In genomic region chr7:67461333-67462255, GRCm38 (mm10) we compare ENCODE assay signal across 9 mouse cellular contexts.
DNase-seq lines count a peak whose midpoint lies in the region; ATAC-seq lines count a peak whose summit lies in the region.
"Had no signal": no experiment of that assay in that cellular context is flagged by ENCODE, and none has a peak within 500 bp of the region (broad histone marks: within the 10 kb centered on the region; RNA-seq: fewer than 3 reads in every experiment).

No protein-coding gene starts in this region.

- peak; percentile 32; the same call in 1 of the 2 replicates for ATAC-seq in frontal cortex, adult (ENCODE audit: low TSS enrichment)
- peak; percentile 85 for ATAC-seq in lung, embryonic 15.5 days (ENCODE audit: borderline replicate concordance, extremely low read depth, low FRiP score, low TSS enrichment)
- no peak for ATAC-seq in midbrain, embryonic 11.5 days (ENCODE audit: low FRiP score)

- H3K4me2 ChIP-seq in lung, embryonic 15.5 days, result peak overlapping the region; percentile 32; the same call in 1 of the 2 replicates
- H3K4me2 ChIP-seq in midbrain, embryonic 11.5 days, result no peak overlapping the region

- no peaks in the 10 kb centered on the region for H3K27me3 ChIP-seq in lung, embryonic 15.5 days
- H3K27me3 ChIP-seq in splenic B cell, adult 2 months (ENCODE audit: control insufficient read depth, insufficient read depth, low read length, poor library complexity, severe bottlenecking), result no peaks in the 10 kb centered on the region
- H3K27me3 ChIP-seq in midbrain, embryonic 11.5 days (ENCODE audit: control insufficient read depth, insufficient read depth, low read length), result no peaks in the 10 kb centered on the region

- H3K9ac ChIP-seq in lung, embryonic 15.5 days, result no peak overlapping the region
- H3K9ac ChIP-seq in midbrain, embryonic 11.5 days (ENCODE audit: low read length), result no peak overlapping the region

- no peak for DNase-seq in frontal cortex, postnatal 36 days (ENCODE audit: low spot score in 2 of 2)
- peak; percentile 32 to 76 for DNase-seq in adrenal gland, adult 18-20 months (ENCODE audit: low spot score in 2 of 2)
- peak; percentile 100 for DNase-seq in heart, adult 11 months
- peak; percentile 86 for DNase-seq in kidney, postnatal 14 days
- DNase-seq in splenic B cell, adult 2 months (ENCODE audit: low read depth, low spot score), result peak; percentile 55
- DNase-seq in midbrain, embryonic 11.5 days (ENCODE audit: low spot score, missing footprints), result no peak

- 58% methylated on average over 11 of the region's 11 CpGs for WGBS in lung, embryonic 15.5 days
- 88% methylated on average over 11 of the region's 11 CpGs for WGBS in midbrain, embryonic 11.5 days

- peak overlapping the region; percentile 89 for H3K27ac ChIP-seq in lung, embryonic 15.5 days
- no peak overlapping the region; the same call in 1 of the 2 replicates for H3K27ac ChIP-seq in midbrain, embryonic 11.5 days (ENCODE audit: low read depth, low read length)

- no peak overlapping the region for H3K4me3 ChIP-seq in lung, embryonic 15.5 days
- H3K4me3 ChIP-seq in midbrain, embryonic 11.5 days (ENCODE audit: low read depth, low read length), result no peak overlapping the region
- H3K4me3 ChIP-seq: erythroblast, embryonic 14.5 days had no signal

- no peaks in the 10 kb centered on the region for H3K9me3 ChIP-seq in lung, embryonic 15.5 days
- H3K9me3 ChIP-seq in midbrain, embryonic 11.5 days (ENCODE audit: control insufficient read depth, low read length), result no peaks in the 10 kb centered on the region

- peaks cover 45% of the 10 kb centered on the region for H3K4me1 ChIP-seq in lung, embryonic 15.5 days
- peaks cover 13% of the 10 kb centered on the region for H3K4me1 ChIP-seq in midbrain, embryonic 11.5 days (ENCODE audit: control insufficient read depth, insufficient read depth, low read length)

- no peaks in the 10 kb centered on the region for H3K36me3 ChIP-seq in lung, embryonic 15.5 days
- H3K36me3 ChIP-seq in splenic B cell, adult 2 months (ENCODE audit: control insufficient read depth, insufficient read depth, low read length, poor library complexity, severe bottlenecking), result no peaks in the 10 kb centered on the region
- H3K36me3 ChIP-seq in midbrain, embryonic 11.5 days (ENCODE audit: control insufficient read depth, insufficient read depth, low read length), result no peaks in the 10 kb centered on the region

Comparison
In these comparisons a context has a peak if more than half of its experiments do, and no peak if none do; other contexts are left out.
1. DNase-seq: peak in adrenal gland, adult 18-20 months (2 of 2), heart, adult 11 months (single experiment), kidney, postnatal 14 days (single experiment) and splenic B cell, adult 2 months (single experiment); none in frontal cortex, postnatal 36 days (0 of 2) and midbrain, embryonic 11.5 days (single experiment).